Mouse (Mus musculus): Measurements from ENCODE around the gene Tspan6.

DNA sequence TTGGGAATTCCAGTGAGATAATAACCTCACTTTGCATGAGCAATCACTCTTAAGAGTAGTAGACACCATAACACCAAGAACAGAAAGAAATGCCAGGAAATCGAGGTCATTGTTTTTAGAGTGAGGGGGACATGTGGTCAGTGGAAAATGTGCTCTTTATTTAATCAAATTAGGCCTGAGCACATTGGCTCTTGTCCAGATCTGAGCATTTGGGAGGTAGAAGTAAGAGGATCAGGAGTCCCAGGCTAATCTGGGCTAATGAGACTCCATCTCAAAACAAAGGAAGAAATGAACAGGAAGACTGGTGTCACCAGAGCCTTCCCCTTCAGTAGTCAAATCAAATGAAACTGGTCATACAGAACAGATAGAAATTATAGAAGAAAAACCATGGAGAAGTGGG lies 41.3 kb upstream of the Tspan6 start:
- no peak for TF ChIP-seq GATA1 (IDR thresholded peaks at IDR 0.05; ENCODE audit: borderline replicate concordance, low read length)
- no peak for TF ChIP-seq FLI1 (IDR thresholded peaks at IDR 0.05; ENCODE audit: low read length)
